Mouse (Mus musculus) left cerebral cortex, postnatal 10 days (tissue): ENCODE measurements around the gene Zfp319. TPM values are rescaled to one million over a fixed set of nuclear protein-coding genes. Genes with fewer than 3 reads are reported as not detected.
"Not testable (repeated sequence)": the region's sequence is repeated elsewhere in the genome, so short reads cannot be mapped to it uniquely, and the experiment has no call there.

Source experiments
- DNase-seq, 2 experiments: peaks; one replicate each; pipeline ENCODE4 v3.0.0; 2021 to 2022; ENCODE audit warnings: low spot score in 2 of 2, mixed read lengths in 1 of 2; ENCODE audit errors: extremely low spot score in 1 of 2
- intact Hi-C: fragments of 180-260 bp; cut with DNase I; formaldehyde crosslinking; loops from one replicate; pipeline ENCODE4 v1.15.1; 2025
- total RNA-seq, 2 experiments: library from RNA; stranded (reverse); gene quantifications; 2 replicates each; pipeline ENCODE4 v1.2.3; 2021

Gene Zfp319
- total RNA-seq, result 10 to 100 TPM; 17.0 to 18.0 TPM

- intact Hi-C loops, result loop anchor here (2.0 kb wide), 1 partner anchor 77 kb away; no protein-coding TSS in a partner anchor
- DNase-seq, result peak; percentile 90 to 96
Measured at GRCm38 (mm10) chr8:95331720-95332436, at the start of gene Zfp319, which contains the start of gene Usb1. TSS of gene Zfp319 (minus strand) at chr8:95331950. TSS of gene Usb1 (plus strand) at chr8:95332284.

GRCm38 (mm10) chr8:95380953-95381352 lies 49.2 kb upstream of the Zfp319 start:
- intact Hi-C loops, result no loop called here
- DNase-seq, result no peak

GRCm38 (mm10) chr8:95378928-95379327 lies 47.2 kb upstream of the Zfp319 start:
- intact Hi-C loops, DNase-seq: not testable (repeated sequence)

GRCm38 (mm10) chr8:95377863-95378291 lies 46.1 kb upstream of the Zfp319 start:
- peak in 1 of 2 experiments; percentile 60 for DNase-seq
- intact Hi-C loops, result no loop called here

GRCm38 (mm10) chr8:95377101-95377500 lies 45.4 kb upstream of the Zfp319 start:
- intact Hi-C loops, result no loop called here
- no peak for DNase-seq

- no peak for DNase-seq
- intact Hi-C loops, result no loop called here
Measured at GRCm38 (mm10) chr8:95376309-95376999, 44.7 kb upstream of the Zfp319 start.

GRCm38 (mm10) chr8:95375374-95375930 lies 43.7 kb upstream of the Zfp319 start:
- DNase-seq, result no peak
- intact Hi-C loops, result no loop called here

GRCm38 (mm10) chr8:95374429-95374828 lies 42.7 kb upstream of the Zfp319 start:
- intact Hi-C loops, result no loop called here
- DNase-seq, result no peak

- DNase-seq, result no peak
- intact Hi-C loops, result no loop called here
Measured at GRCm38 (mm10) chr8:95373389-95374002, 41.7 kb upstream of the Zfp319 start.

GRCm38 (mm10) chr8:95369581-95370326 lies 38.0 kb upstream of the Zfp319 start:
- intact Hi-C loops, result no loop called here
- no peak for DNase-seq

- intact Hi-C loops, result no loop called here
- no peak for DNase-seq
Measured at GRCm38 (mm10) chr8:95363849-95364248, 32.1 kb upstream of the Zfp319 start.

- intact Hi-C loops, result no loop called here
- DNase-seq, result no peak
Measured at GRCm38 (mm10) chr8:95362272-95362671, 30.5 kb upstream of the Zfp319 start.

GRCm38 (mm10) chr8:95361016-95361341 lies 29.2 kb upstream of the Zfp319 start:
- intact Hi-C loops, result no loop called here
- DNase-seq, result no peak

- intact Hi-C loops, result no loop called here
- no peak for DNase-seq
Measured at GRCm38 (mm10) chr8:95360181-95361015, 28.6 kb upstream of the Zfp319 start.

- DNase-seq, result no peak
- intact Hi-C loops, result no loop called here
Measured at GRCm38 (mm10) chr8:95358550-95359411, 27.0 kb upstream of the Zfp319 start.

GRCm38 (mm10) chr8:95354606-95355005 lies 22.9 kb upstream of the Zfp319 start:
- intact Hi-C loops, result loop anchor here (5.0 kb wide), 1 partner anchor 78 kb away; the partner anchor contains the start of gene Cfap20
- no peak for DNase-seq
